Mouse (Mus musculus) liver, adult 2 months (tissue): ENCODE results near the gene Bcl6b. TPM values are rescaled to one million over a fixed set of nuclear protein-coding genes. Genes with fewer than 3 reads are reported as not detected.
A peak's percentile ranks its signal among the peaks of the same experiment; 100 is the strongest.

Experiments
- DNase-seq: peaks from one replicate; pipeline ENCODE4 v3.0.0-alpha.2; 2011; ENCODE audit warnings: low read depth, low spot score; ENCODE audit errors: extremely low read depth
- H3K27ac ChIP-seq: fragments of 200-500 bp; replicated peaks from 2 replicates; pipeline ENCODE4 v1.5.1; 2012; ENCODE audit warnings: low read depth, mild to moderate bottlenecking, control low read depth, inconsistent platforms, low read length; ENCODE audit not compliant: insufficient read depth
- H3K27me3 ChIP-seq: fragments of 200-500 bp; 2 replicates; pipeline ENCODE4 v1.6.1; 2012; ENCODE audit warnings: mild to moderate bottlenecking, moderate library complexity, low read length, inconsistent platforms; ENCODE audit not compliant: control insufficient read depth, insufficient read depth
- H3K36me3 ChIP-seq: fragments of 200-500 bp; 2 replicates; pipeline ENCODE4 v1.6.1; 2012; ENCODE audit warnings: low read length, inconsistent platforms; ENCODE audit not compliant: control insufficient read depth, insufficient read depth
- H3K4me1 ChIP-seq: fragments of 200-500 bp; 2 replicates; pipeline ENCODE4 v1.6.1; 2011; ENCODE audit warnings: low read length; ENCODE audit not compliant: control insufficient read depth, insufficient read depth
- H3K4me3 ChIP-seq: fragments of 200-500 bp; 2 replicates; pipeline ENCODE4 v1.5.1; 2011; ENCODE audit warnings: low read depth, mild to moderate bottlenecking, control low read depth, low read length, moderate library complexity; ENCODE audit not compliant: insufficient read depth
- H3K79me2 ChIP-seq: fragments of 200-500 bp; 2 replicates; pipeline ENCODE4 v1.6.1; 2012; ENCODE audit warnings: inconsistent platforms, mild to moderate bottlenecking, low read length, moderate library complexity; ENCODE audit not compliant: control insufficient read depth, insufficient read depth
- H3K9ac ChIP-seq: fragments of 200-500 bp; 2 replicates; pipeline ENCODE4 v1.6.1; 2012; ENCODE audit warnings: low read depth, mild to moderate bottlenecking, control low read depth, inconsistent platforms, low read length
- CTCF ChIP-seq: fragments of 200-500 bp; IDR thresholded peaks from 2 replicates; pipeline ENCODE4 v1.5.1; 2011; ENCODE audit warnings: low read depth, low read length, control low read depth
- POLR2A ChIP-seq: fragments of 200-500 bp; IDR thresholded peaks from 2 replicates; pipeline ENCODE4 v1.6.1; 2011; ENCODE audit warnings: low read length, control low read depth; ENCODE audit not compliant: insufficient read depth; ENCODE audit errors: extremely low read depth
- WGBS: fragments of 180-500 bp; shearing (Covaris S2); methylation state at CpG from one replicate; pipeline ENCODE4 v1.1.7; 2018; 5-methylcytosine and 5-hydroxymethylcytosine counted together
- polyA plus RNA-seq: library from polyadenylated mRNA; depleted of rRNA; stranded (reverse); fragments of >200 nt; gene quantifications from 2 replicates; pipeline ENCODE4 v1.2.3, GENCODE M21; 2012
- total RNA-seq: library from RNA; depleted of rRNA; stranded (reverse); fragments of >200 nt; gene quantifications from 2 replicates; pipeline ENCODE4 v1.2.3, GENCODE M21; 2014

Gene Bcl6b
- total and polyA plus RNA-seq, 2 experiments, result 0.74 to 1.3 TPM

DNA sequence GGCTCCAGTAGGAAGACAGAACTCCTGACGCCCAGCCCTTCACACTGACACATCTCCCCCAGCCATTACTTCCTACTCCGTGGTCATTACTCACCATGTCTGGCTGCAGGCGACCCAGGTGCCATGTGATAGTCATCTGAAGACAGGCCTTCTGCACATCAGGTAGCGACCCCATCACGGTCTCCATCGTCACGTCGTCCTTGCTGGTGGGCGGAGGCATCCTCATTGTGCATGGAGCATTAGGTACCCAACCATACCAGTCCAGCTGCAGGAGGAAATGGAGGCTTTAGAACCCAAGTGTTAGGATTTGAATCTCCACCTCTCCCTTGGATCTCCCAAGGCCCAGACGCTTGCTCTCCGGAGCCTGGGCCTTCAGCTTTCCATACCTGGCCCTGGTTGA is 13.0 kb upstream of the Bcl6b start:
- H3K4me1 ChIP-seq, result peaks cover 3% of the 10 kb centered on the region; the same call in 1 of the 2 replicates

GRCm38 (mm10) chr11:70239541-70240279 is 10.1 kb upstream of the Bcl6b start, which contains the start of the genes Gm21988 and Rnasek:
Gene Gm21988 (minus strand): TSS chr11:70239830.
Gene Rnasek (minus strand): TSS chr11:70239842.
- Histone ChIP-seq H3K36me3 (no peaks in the 10 kb centered on the region), H3K4me3 (peak within 1 kb of the TSS; percentile 95), H3K27ac (peak within 1 kb of the TSS; percentile 87), H3K79me2 (peaks cover 3% of the 10 kb centered on the region; the same call in 1 of the 2 replicates), H3K9ac (peak within 1 kb of the TSS; percentile 96), H3K4me1 (peaks cover 7% of the 10 kb centered on the region), H3K27me3 (no peaks in the 10 kb centered on the region)
- TF ChIP-seq POLR2A (peak; percentile 89), CTCF (no peak)
- under 1% methylated on average over 35 of the region's 35 CpGs for WGBS
- peak; percentile 84 for DNase-seq

More for the DNA sequence above, 13.0 kb upstream of the Bcl6b start:
- Histone ChIP-seq H3K9ac (no peak overlapping the region), H3K79me2 (peaks cover 3% of the 10 kb centered on the region; the same call in 1 of the 2 replicates), H3K4me3 (no peak overlapping the region), H3K27me3 (no peaks in the 10 kb centered on the region), H3K36me3 (no peaks in the 10 kb centered on the region), H3K27ac (no peak overlapping the region)
- WGBS, result 80% methylated on average over 11 of the region's 11 CpGs
- no peak for DNase-seq
- TF ChIP-seq CTCF, result no peak
- no peak for TF ChIP-seq POLR2A

DNA sequence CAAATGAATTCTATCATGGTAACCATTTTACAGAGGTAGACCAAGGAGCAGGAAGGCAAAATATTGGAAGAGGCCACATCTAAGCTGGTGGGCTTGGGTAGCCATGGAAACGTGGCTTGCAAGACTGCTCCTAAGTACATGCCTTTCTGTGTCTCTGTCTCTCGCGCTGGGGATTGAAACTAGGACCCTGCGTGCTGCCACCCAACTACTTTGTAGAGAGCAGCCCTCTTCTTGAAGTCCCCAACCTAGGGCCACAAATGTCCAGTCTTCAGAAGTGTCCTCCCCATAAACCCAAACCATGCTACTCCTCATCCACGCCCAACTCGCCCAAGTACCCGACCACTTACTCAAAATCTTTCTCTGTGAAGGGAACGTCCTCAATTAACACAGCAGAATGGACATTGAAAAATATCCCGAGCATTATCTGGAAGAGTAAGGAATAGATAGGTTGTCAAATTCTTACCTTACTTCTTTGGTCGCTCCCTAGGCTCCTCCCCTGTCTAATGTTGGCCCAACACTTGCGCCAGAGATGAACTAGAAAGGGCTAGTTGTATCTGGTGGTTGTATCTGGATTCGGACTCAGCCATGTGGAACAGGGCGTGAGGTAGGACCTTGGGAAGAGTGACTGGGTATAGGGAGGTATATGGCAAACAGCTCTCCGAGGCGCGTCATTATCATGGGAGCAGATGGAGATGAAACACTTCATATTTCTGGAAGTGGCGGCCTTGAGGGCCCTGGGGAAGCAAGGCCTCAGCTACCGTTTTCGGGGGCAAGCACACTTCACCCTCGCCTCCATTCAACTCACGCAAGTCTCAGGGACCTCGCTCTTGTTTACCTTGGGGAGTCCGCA is 9.2 kb upstream of the Bcl6b start:
- WGBS, result 9% methylated on average over 23 of the region's 23 CpGs
- no peaks in the 10 kb centered on the region for H3K27me3 ChIP-seq
- H3K36me3 ChIP-seq, result no peaks in the 10 kb centered on the region
- TF ChIP-seq CTCF (no peak), POLR2A (no peak)
- H3K9ac ChIP-seq, result peak overlapping the region; percentile 96
- peaks cover 3% of the 10 kb centered on the region; the same call in 1 of the 2 replicates for H3K79me2 ChIP-seq
- H3K4me3 ChIP-seq, result peak overlapping the region; percentile 95
- peak overlapping the region; percentile 87 for H3K27ac ChIP-seq
- peaks cover 7% of the 10 kb centered on the region for H3K4me1 ChIP-seq
- peak; percentile 65 for DNase-seq

GRCm38 (mm10) chr11:70237457-70238167 is 8.0 kb upstream of the Bcl6b start, which contains the start of gene 0610010K14Rik:
Gene 0610010K14Rik (minus strand): TSS chr11:70237914.
- no peaks in the 10 kb centered on the region for H3K36me3 ChIP-seq
- H3K4me3 ChIP-seq, result peak within 1 kb of the TSS; percentile 95
- peaks cover 3% of the 10 kb centered on the region; the same call in 1 of the 2 replicates for H3K79me2 ChIP-seq
- peak within 1 kb of the TSS; percentile 84 for H3K27ac ChIP-seq
- no peaks in the 10 kb centered on the region for H3K27me3 ChIP-seq
- DNase-seq, result peak; percentile 85
- TF ChIP-seq POLR2A, result peak; percentile 67
- peak; percentile 70 for TF ChIP-seq CTCF
- peak within 1 kb of the TSS; percentile 86 for H3K9ac ChIP-seq
- WGBS, result 1% methylated on average over 70 of the region's 70 CpGs
- peaks cover 7% of the 10 kb centered on the region for H3K4me1 ChIP-seq

- Histone ChIP-seq H3K79me2 (peaks cover 3% of the 10 kb centered on the region; the same call in 1 of the 2 replicates), H3K27ac (0 out of 2 replicates have a peak overlapping the region, but pooled peaks have one; percentile 5), H3K4me3 (no peak overlapping the region), H3K27me3 (no peaks in the 10 kb centered on the region), H3K9ac (no peak overlapping the region), H3K36me3 (no peaks in the 10 kb centered on the region), H3K4me1 (peaks cover 7% of the 10 kb centered on the region)
- WGBS, result 73% methylated on average over 7 of the region's 7 CpGs
- DNase-seq, result no peak
- TF ChIP-seq CTCF (no peak), POLR2A (no peak)
These were observed 7.1 kb upstream of the Bcl6b start for GRCm38 (mm10) chr11:70236717-70237116.
